Mouse (Mus musculus) retina, postnatal 1 day (tissue): ENCODE results near the gene Sdhb.

Experiments
- DNase-seq: peaks from one replicate; pipeline ENCODE4 v3.0.0-alpha.2; 2012

The Sdhb gene

GRCm38 (mm10) chr4:140949052-140949451, 12.0 kb upstream of the Sdhb start:
- no peak for DNase-seq

GRCm38 (mm10) chr4:140949616-140950015, 11.4 kb upstream of the Sdhb start:
- no peak for DNase-seq

GRCm38 (mm10) chr4:140950574-140950973, 10.4 kb upstream of the Sdhb start:
- DNase-seq = no peak

- DNase-seq = no peak
These were observed 9.0 kb upstream of the Sdhb start for GRCm38 (mm10) chr4:140951861-140952641.

- DNase-seq = peak; percentile 27
These were observed 3.8 kb upstream of the Sdhb start for GRCm38 (mm10) chr4:140957131-140957702.

GRCm38 (mm10) chr4:140957725-140958124, 3.3 kb upstream of the Sdhb start:
- DNase-seq = peak; percentile 87

GRCm38 (mm10) chr4:140958319-140958718, 2.7 kb upstream of the Sdhb start:
- no peak for DNase-seq

- DNase-seq = no peak
These were observed 1.8 kb upstream of the Sdhb start for GRCm38 (mm10) chr4:140959128-140959679.

- DNase-seq = no peak
These were observed 1.1 kb upstream of the Sdhb start for GRCm38 (mm10) chr4:140959715-140960479.

GRCm38 (mm10) chr4:140961467-140962206, 634 bp downstream of the Sdhb start:
- DNase-seq = no peak

- DNase-seq = no peak
These were observed 1.4 kb downstream of the Sdhb start for GRCm38 (mm10) chr4:140962207-140962909.

GRCm38 (mm10) chr4:140962950-140963349, 1.9 kb downstream of the Sdhb start:
- DNase-seq = no peak

- no peak for DNase-seq
These were observed 3.1 kb downstream of the Sdhb start for GRCm38 (mm10) chr4:140963941-140964597.

GRCm38 (mm10) chr4:140964620-140965019, 3.6 kb downstream of the Sdhb start:
- peak; percentile 90 for DNase-seq

- DNase-seq = no peak
These were observed 6.6 kb downstream of the Sdhb start for GRCm38 (mm10) chr4:140967386-140968159.

- no peak for DNase-seq
These were observed 10.7 kb downstream of the Sdhb start for GRCm38 (mm10) chr4:140971691-140972090.

- no peak for DNase-seq
These were observed 13.4 kb downstream of the Sdhb start for GRCm38 (mm10) chr4:140974408-140974807.

- no peak for DNase-seq
These were observed 14.4 kb downstream of the Sdhb start for GRCm38 (mm10) chr4:140975356-140975755.

- no peak for DNase-seq
These were observed 16.3 kb downstream of the Sdhb start for GRCm38 (mm10) chr4:140977278-140977677.

GRCm38 (mm10) chr4:140977886-140978692, 17.1 kb downstream of the Sdhb start:
- no peak for DNase-seq
